Mouse (Mus musculus): ENCODE measurements around the gene Ovgp1. TPM values are rescaled to one million over a fixed set of nuclear protein-coding genes. Genes with fewer than 3 reads are reported as not detected.
"Not testable (repeated sequence)": the region's sequence is repeated elsewhere in the genome, so short reads cannot be mapped to it uniquely, and the experiment has no call there.

The Ovgp1 gene
- total RNA-seq, 2 experiments from 2014 or later: 3.2 to 3.8 TPM

DNA sequence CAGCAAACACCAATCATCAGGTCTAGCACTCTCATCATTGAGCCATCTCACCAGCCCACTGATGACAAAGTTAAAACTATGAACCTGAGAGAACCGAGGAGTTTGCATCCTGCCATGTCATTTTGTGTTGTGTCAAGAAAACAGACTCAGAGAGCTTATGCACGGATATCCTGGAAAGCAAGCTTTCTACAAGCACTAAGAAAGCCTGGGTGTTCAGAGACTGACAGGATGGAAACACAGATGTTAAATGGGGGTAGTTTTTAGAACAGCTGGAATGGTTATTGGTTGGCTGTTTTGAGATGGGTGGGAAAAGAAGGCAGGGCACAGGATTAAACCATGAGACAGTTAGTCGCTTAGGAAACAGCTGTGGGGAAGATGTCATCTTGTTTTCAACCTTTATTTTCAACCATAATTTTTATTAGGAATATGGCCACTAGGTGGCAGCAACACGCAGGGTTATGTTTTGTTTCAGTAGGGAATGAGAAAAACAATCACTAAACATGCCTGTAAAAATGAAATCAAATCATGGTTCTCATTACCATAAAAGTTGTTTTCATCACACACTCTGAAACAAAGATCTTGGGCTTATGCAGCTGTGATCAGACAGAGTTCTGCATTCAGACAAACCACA is 18.3 kb downstream of the Ovgp1 start:
- intact Hi-C loops (cut with DNase I): loop anchor here (2.0 kb wide), 1 partner anchor 457 kb away; no protein-coding TSS in a partner anchor
- DNase-seq: peak; percentile 36

DNA sequence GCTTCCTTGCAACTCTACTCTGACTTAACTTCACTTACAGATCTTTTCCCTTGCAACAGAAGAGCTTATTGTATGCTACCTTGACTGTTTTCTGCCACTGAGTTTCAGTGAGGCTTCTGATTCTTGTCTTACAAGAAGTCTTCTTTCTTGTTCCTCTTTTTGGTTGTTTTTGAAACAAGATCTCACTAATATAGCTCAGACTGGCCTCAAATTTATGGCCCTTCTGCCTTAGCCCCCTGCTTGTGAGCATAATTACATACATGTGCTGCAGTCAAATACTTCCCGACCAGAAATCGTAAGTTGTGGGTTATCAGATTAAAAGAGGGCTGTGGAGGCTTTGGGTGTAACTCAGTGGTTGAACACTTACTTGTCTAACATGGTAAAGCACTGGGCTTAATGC is 21.2 kb downstream of the Ovgp1 start:
- intact Hi-C loops (cut with DNase I): no loop called here
- no peak for DNase-seq

DNA sequence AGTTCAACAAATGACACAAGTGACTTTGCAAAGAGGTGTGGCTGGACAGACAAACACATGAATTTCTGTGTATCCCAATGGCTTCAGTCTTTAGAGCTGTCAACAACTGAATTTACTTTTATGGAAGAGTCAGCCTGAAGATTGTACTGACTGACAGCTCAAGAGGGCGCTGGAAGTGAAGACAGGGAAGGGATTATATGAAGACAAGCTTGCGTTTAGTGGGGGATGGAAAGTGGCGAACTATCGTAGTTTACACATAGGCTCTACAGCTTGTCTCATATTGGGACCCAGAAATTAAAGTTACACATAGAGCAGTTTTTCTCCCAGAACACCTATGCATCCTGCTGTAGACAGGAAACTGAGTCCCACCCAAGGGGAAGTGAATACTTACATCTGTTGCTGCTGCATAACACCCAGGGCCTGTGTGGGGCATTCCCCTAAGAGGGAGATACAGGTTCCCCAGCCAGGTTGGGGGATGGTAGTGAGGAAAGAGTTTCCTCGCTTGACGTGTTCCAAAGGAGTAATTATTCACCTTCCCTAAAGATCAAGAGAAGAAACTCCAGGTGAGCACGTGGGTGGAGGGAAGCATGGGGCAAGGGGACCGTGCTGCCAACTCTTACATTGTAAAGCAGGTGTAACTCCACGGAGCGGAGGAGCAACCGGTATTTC is 27.3 kb downstream of the Ovgp1 start:
- no peak for DNase-seq
- intact Hi-C loops (cut with DNase I): no loop called here

DNA sequence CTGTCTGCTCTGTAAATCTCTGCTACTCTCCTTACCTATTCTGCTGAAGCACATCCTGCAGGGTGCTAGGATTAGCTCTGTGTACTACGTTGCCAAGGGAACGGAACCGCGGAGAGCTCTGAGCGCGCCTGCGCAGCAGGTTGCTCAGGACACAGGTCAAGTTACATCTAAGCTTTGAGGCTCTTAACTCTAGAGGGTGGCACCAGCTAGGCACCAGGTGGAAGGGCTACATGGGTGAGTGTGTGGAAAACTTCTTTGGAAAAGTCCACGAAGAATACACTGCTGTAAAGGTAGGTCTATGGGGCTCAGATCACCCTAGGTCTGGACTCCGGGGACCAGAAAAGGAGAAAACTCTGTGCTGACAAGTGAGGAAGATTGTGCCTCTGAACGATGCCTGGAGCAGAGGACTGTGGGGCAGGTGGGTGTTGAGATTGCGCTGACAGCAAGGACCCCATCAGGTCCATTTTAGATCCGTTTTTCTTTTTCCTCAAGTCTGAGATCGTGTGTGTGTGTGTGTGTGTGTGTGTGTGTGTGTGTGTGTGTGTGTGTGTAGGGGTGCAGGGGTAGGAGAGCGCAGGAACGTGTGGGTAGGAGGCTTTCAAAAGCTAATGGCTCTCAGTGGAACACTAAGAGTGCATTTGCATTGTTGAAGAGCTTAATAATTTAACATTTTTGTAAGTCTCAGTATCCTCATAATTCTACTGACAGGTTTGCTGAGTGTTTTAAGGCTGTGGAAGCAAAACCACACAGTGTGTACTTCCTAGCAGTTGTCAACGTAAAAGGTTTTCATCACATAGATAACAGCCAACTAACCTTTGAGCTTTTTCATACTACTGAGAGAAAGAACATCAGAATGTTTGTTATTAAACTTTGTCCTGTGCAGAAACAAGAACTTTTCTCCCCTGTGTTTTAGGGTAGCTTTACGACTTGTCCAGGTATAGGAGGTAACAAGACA is 28.2 kb downstream of the Ovgp1 start:
- intact Hi-C loops (cut with DNase I): no loop called here
- no peak for DNase-seq

DNA sequence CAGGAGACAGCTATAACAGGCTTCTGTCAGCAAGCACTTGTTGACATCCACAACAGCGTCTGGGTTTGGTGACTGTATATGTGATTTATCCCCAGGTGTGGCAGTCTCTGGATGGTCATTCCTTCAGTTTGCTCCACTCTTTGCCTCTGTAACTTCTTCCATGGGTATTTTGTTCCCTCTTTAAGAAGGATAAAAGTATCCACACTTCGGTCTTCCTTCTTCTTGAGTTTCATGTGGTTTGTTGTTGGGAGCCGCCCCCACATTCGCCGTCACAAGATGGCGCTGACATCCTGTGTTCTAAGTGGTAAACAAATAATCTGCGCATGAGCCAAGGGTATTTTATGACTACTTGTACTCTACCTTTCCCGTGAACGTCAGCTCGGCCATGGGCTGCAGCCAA is 29.8 kb downstream of the Ovgp1 start:
- DNase-seq; intact Hi-C loops (cut with DNase I): not testable (repeated sequence)

DNA sequence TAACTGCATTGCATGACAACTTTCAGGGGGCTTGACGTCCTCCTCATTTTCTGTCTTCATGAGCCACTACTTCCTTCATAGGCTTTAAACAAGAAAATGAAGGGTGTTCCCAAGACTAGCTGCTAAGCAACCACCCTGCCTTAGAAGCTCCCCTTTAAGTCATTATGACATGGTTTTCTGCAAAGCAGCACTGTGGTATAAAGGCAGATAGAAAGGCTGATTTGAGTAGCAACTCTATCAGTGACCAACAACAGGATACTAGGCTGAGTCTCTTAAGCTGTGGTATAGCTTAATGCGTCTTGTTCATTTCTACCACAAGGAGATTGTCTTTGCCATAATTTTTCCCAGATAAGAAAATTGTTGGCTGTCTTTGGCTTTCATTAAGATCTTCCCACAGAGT is 41.0 kb downstream of the Ovgp1 start, which contains the start of gene Pifo:
Pifo (minus strand) TSS at position 101 of the 400 bp plus-strand sequence.
- no peak for DNase-seq
- intact Hi-C loops (cut with DNase I): no loop called here

DNA sequence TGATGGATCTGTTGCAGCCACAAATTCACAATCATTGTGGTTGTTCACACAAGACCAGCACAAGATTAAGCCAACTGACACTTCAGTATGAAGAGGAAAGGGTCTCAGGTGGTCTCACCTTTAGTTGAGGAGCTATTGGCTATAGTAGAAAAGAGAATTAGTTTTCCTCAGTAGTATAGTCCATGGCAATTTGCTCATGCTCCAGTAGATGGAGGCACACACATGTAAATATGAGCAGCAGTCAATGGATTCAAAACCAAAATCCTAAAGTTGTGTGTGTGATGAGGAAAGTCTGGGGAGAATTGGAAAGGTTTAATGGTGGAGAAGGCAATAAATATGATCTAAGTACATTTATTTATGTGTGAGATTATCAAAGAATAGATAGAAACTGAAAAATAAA is 48.3 kb downstream of the Ovgp1 start:
- no peak for DNase-seq
- intact Hi-C loops (cut with DNase I): loop anchor here (10.0 kb wide), 1 partner anchor 423 kb away; no protein-coding TSS in a partner anchor

DNA sequence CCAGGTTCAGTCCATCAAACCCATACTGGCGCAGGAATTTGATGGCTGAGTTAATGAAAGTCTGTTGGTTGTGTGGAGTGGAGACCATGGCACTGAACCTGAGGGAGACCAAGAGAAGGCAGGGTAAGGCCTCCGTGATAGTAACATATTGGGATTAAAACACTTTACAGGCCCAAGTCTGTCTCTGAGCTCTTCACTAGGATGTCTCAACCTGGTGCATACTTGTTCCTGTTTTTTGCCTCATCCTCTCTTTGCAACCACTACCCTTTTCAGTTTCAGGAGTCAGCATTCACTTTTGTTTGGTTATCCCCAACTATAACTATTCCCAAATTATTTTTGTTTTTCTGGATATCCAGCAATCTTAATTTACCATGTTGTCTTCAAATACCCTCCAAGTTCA is 50.6 kb downstream of the Ovgp1 start:
- no peak for DNase-seq
- intact Hi-C loops (cut with DNase I): loop anchor here (10.0 kb wide), 1 partner anchor 421 kb away; no protein-coding TSS in a partner anchor

DNA sequence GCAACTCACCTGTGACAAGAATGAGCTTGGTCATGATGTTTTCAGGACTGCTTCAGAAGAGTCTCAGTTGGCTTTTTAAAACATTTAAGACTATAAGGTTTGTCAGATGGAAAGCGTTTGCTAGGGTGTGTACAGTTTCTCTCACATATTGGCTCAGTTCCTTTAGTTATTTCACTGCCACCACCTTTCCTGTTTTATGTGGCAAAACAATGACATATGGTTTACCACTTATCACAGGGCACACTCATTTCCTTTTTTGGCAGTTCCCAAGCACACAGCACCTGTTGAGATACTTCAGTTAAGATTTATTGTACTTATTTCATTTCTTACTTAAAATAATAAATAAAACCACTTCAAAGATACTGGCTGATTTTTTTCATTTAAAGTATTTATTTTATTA is 59.3 kb downstream of the Ovgp1 start, which contains the start of gene Chil5:
Chil5 (minus strand) TSS at position 34 of the 400 bp plus-strand sequence.
- intact Hi-C loops (cut with DNase I): no loop called here
- no peak for DNase-seq

Other genes starting within 250 kb of the Ovgp1 start
- 10 to 100 TPM; 73.0 to 84.9 TPM for gene Rap1a, start 172.4 kb upstream of the Ovgp1 start, total RNA-seq (2021)
- gene Adora3, start 102.9 kb upstream of the Ovgp1 start, total RNA-seq (2021): under 1 TPM; 0.28 to 0.36 TPM
- not detected for gene Tmigd3, start 102.8 kb upstream of the Ovgp1 start, total RNA-seq (2021)
- under 1 TPM; 0.56 to 0.64 TPM for gene I830077J02Rik, start 41.0 kb upstream of the Ovgp1 start, total RNA-seq (2021)
- 10 to 100 TPM; 61.2 to 70.2 TPM for gene Wdr77, start 14.3 kb upstream of the Ovgp1 start, total RNA-seq (2021)
- gene Atp5f1, start 13.6 kb upstream of the Ovgp1 start, total RNA-seq (2021): 100 to 1,000 TPM; 255 TPM
- under 1 TPM; 0.54 to 0.58 TPM for gene Pifo, start 40.9 kb downstream of the Ovgp1 start, total RNA-seq (2021)
- gene Chil5, start 59.1 kb downstream of the Ovgp1 start, total RNA-seq (2021): not detected
- gene Chia1, start 139.5 kb downstream of the Ovgp1 start, total RNA-seq (2021): under 1 TPM; 0.28 to 0.38 TPM
- not detected for gene Chil3, start 193.9 kb downstream of the Ovgp1 start, total RNA-seq (2021)
- not detected for gene Chil4, start 245.8 kb downstream of the Ovgp1 start, total RNA-seq (2021)

Data from left cerebral cortex, postnatal 4 days (tissue).